Mouse (Mus musculus): ENCODE data around the gene Vmn1r222. TPM values are rescaled to one million over a fixed set of nuclear protein-coding genes. Genes with fewer than 3 reads are reported as not detected.
"Not testable (repeated sequence)": the region's sequence is repeated elsewhere in the genome, so short reads cannot be mapped to it uniquely, and the experiment has no call there.

The Vmn1r222 gene
- not detected in 2 replicates for polyA plus RNA-seq (2012)

GRCm38 (mm10) chr13:23235847-23236246 lies at the start of gene Vmn1r222:
Gene Vmn1r222, minus strand, starts transcription at chr13:23235947.
- not testable (repeated sequence) for H3K4me3 ChIP-seq (replicated peaks); H3K36me3 ChIP-seq (ENCODE audit: control insufficient read depth); H3K27me3 ChIP-seq (ENCODE audit: control insufficient read depth); H3K9me3 ChIP-seq (ENCODE audit: control insufficient read depth, low read length); H3K4me1 ChIP-seq (ENCODE audit: control insufficient read depth)

- H3K4me1 ChIP-seq (ENCODE audit: control insufficient read depth), result peaks cover 20% of the 10 kb centered on the region
- peaks cover 53% of the 10 kb centered on the region for H3K27me3 ChIP-seq (ENCODE audit: control insufficient read depth)
- no peaks in the 10 kb centered on the region for H3K9me3 ChIP-seq (ENCODE audit: control insufficient read depth, low read length)
- H3K4me3 ChIP-seq (replicated peaks), result peak overlapping the region; percentile 57
- TF ChIP-seq GATA1 (IDR thresholded peaks at IDR 0.05; ENCODE audit: low read length) (no peak), TAL1 (IDR thresholded peaks at IDR 0.05; ENCODE audit: low read length) (no peak)
- H3K36me3 ChIP-seq (ENCODE audit: control insufficient read depth), result no peaks in the 10 kb centered on the region
Measured at GRCm38 (mm10) chr13:23285191-23285920, 49.6 kb upstream of the Vmn1r222 start.

GRCm38 (mm10) chr13:23279992-23280391 lies 44.2 kb upstream of the Vmn1r222 start:
- Histone ChIP-seq H3K4me3 (replicated peaks) (no peak overlapping the region), H3K9me3 (ENCODE audit: control insufficient read depth, low read length) (no peaks in the 10 kb centered on the region), H3K36me3 (ENCODE audit: control insufficient read depth) (no peaks in the 10 kb centered on the region), H3K4me1 (ENCODE audit: control insufficient read depth) (peaks cover 3% of the 10 kb centered on the region), H3K27me3 (ENCODE audit: control insufficient read depth) (peaks cover 3% of the 10 kb centered on the region)
- TF ChIP-seq GATA1 (IDR thresholded peaks at IDR 0.05; ENCODE audit: low read length) (no peak), TAL1 (IDR thresholded peaks at IDR 0.05; ENCODE audit: low read length) (no peak)

GRCm38 (mm10) chr13:23279576-23279975 lies 43.8 kb upstream of the Vmn1r222 start:
- no peaks in the 10 kb centered on the region; the same call in 1 of the 2 replicates for H3K4me1 ChIP-seq (ENCODE audit: control insufficient read depth)
- no peaks in the 10 kb centered on the region for H3K9me3 ChIP-seq (ENCODE audit: control insufficient read depth, low read length)
- no peak overlapping the region for H3K4me3 ChIP-seq (replicated peaks)
- H3K27me3 ChIP-seq (ENCODE audit: control insufficient read depth), result no peaks in the 10 kb centered on the region; the same call in 1 of the 2 replicates
- TF ChIP-seq TAL1 (IDR thresholded peaks at IDR 0.05; ENCODE audit: low read length) (no peak), GATA1 (IDR thresholded peaks at IDR 0.05; ENCODE audit: low read length) (no peak)
- no peaks in the 10 kb centered on the region for H3K36me3 ChIP-seq (ENCODE audit: control insufficient read depth)

- TF ChIP-seq TAL1 (IDR thresholded peaks at IDR 0.05; ENCODE audit: low read length), result no peak
- TF ChIP-seq GATA1 (IDR thresholded peaks at IDR 0.05; ENCODE audit: low read length), result no peak
- peak overlapping the region; percentile 39 for H3K4me3 ChIP-seq (replicated peaks)
Measured at GRCm38 (mm10) chr13:23270321-23271101, 34.8 kb upstream of the Vmn1r222 start.

GRCm38 (mm10) chr13:23269681-23270080 lies 33.9 kb upstream of the Vmn1r222 start:
- no peaks in the 10 kb centered on the region for H3K9me3 ChIP-seq (ENCODE audit: control insufficient read depth, low read length)
- no peak for TF ChIP-seq TAL1 (IDR thresholded peaks at IDR 0.05; ENCODE audit: low read length)
- TF ChIP-seq GATA1 (IDR thresholded peaks at IDR 0.05; ENCODE audit: low read length), result no peak
- H3K4me3 ChIP-seq (replicated peaks), result no peak overlapping the region
- H3K4me1 ChIP-seq (ENCODE audit: control insufficient read depth), result peaks cover 4% of the 10 kb centered on the region
- no peaks in the 10 kb centered on the region for H3K36me3 ChIP-seq (ENCODE audit: control insufficient read depth)
- peaks cover 4% of the 10 kb centered on the region for H3K27me3 ChIP-seq (ENCODE audit: control insufficient read depth)

More at GRCm38 (mm10) chr13:23270321-23271101, 34.8 kb upstream of the Vmn1r222 start:
- no peaks in the 10 kb centered on the region for H3K36me3 ChIP-seq (ENCODE audit: control insufficient read depth)
- peaks cover 4% of the 10 kb centered on the region for H3K4me1 ChIP-seq (ENCODE audit: control insufficient read depth)
- peaks cover 4% of the 10 kb centered on the region for H3K27me3 ChIP-seq (ENCODE audit: control insufficient read depth)
- no peaks in the 10 kb centered on the region for H3K9me3 ChIP-seq (ENCODE audit: control insufficient read depth, low read length)

- H3K36me3 ChIP-seq (ENCODE audit: control insufficient read depth); H3K9me3 ChIP-seq (ENCODE audit: control insufficient read depth, low read length); H3K27me3 ChIP-seq (ENCODE audit: control insufficient read depth); H3K4me3 ChIP-seq (replicated peaks); H3K4me1 ChIP-seq (ENCODE audit: control insufficient read depth): not testable (repeated sequence)
Measured at GRCm38 (mm10) chr13:23269127-23269526, 33.4 kb upstream of the Vmn1r222 start.

- not testable (repeated sequence) for H3K9me3 ChIP-seq (ENCODE audit: control insufficient read depth, low read length); H3K36me3 ChIP-seq (ENCODE audit: control insufficient read depth); H3K4me3 ChIP-seq (replicated peaks); H3K4me1 ChIP-seq (ENCODE audit: control insufficient read depth); H3K27me3 ChIP-seq (ENCODE audit: control insufficient read depth)
Measured at GRCm38 (mm10) chr13:23268606-23269005, 32.9 kb upstream of the Vmn1r222 start.

GRCm38 (mm10) chr13:23258546-23259048 lies 22.9 kb upstream of the Vmn1r222 start:
- Histone ChIP-seq H3K4me1 (ENCODE audit: control insufficient read depth) (no peaks in the 10 kb centered on the region), H3K9me3 (ENCODE audit: control insufficient read depth, low read length) (no peaks in the 10 kb centered on the region), H3K4me3 (replicated peaks) (no peak overlapping the region), H3K27me3 (ENCODE audit: control insufficient read depth) (no peaks in the 10 kb centered on the region), H3K36me3 (ENCODE audit: control insufficient read depth) (no peaks in the 10 kb centered on the region)
- no peak for TF ChIP-seq TAL1 (IDR thresholded peaks at IDR 0.05; ENCODE audit: low read length)
- no peak for TF ChIP-seq GATA1 (IDR thresholded peaks at IDR 0.05; ENCODE audit: low read length)

- not testable (repeated sequence) for H3K36me3 ChIP-seq (ENCODE audit: control insufficient read depth); H3K4me1 ChIP-seq (ENCODE audit: control insufficient read depth); H3K4me3 ChIP-seq (replicated peaks); H3K9me3 ChIP-seq (ENCODE audit: control insufficient read depth, low read length); H3K27me3 ChIP-seq (ENCODE audit: control insufficient read depth)
Measured at GRCm38 (mm10) chr13:23246834-23247233, 11.1 kb upstream of the Vmn1r222 start, which contains the start of gene Vmn1r223. Gene Vmn1r223, plus strand, starts transcription at chr13:23247134.

- H3K4me1 ChIP-seq (ENCODE audit: control insufficient read depth); H3K27me3 ChIP-seq (ENCODE audit: control insufficient read depth); H3K36me3 ChIP-seq (ENCODE audit: control insufficient read depth); H3K9me3 ChIP-seq (ENCODE audit: control insufficient read depth, low read length); H3K4me3 ChIP-seq (replicated peaks): not testable (repeated sequence)
Measured at GRCm38 (mm10) chr13:23213827-23214226, 21.9 kb downstream of the Vmn1r222 start, which contains the start of gene Vmn1r221. Gene Vmn1r221, plus strand, starts transcription at chr13:23214127.

- H3K27me3 ChIP-seq (ENCODE audit: control insufficient read depth); H3K36me3 ChIP-seq (ENCODE audit: control insufficient read depth); H3K9me3 ChIP-seq (ENCODE audit: control insufficient read depth, low read length); H3K4me3 ChIP-seq (replicated peaks); H3K4me1 ChIP-seq (ENCODE audit: control insufficient read depth): not testable (repeated sequence)
Measured at GRCm38 (mm10) chr13:23203885-23204284, 31.9 kb downstream of the Vmn1r222 start.

Measured in erythroblast, embryonic 14.5 days (primary cell).